Mouse (Mus musculus): ENCODE data around the gene Mcpt4.

DNA sequence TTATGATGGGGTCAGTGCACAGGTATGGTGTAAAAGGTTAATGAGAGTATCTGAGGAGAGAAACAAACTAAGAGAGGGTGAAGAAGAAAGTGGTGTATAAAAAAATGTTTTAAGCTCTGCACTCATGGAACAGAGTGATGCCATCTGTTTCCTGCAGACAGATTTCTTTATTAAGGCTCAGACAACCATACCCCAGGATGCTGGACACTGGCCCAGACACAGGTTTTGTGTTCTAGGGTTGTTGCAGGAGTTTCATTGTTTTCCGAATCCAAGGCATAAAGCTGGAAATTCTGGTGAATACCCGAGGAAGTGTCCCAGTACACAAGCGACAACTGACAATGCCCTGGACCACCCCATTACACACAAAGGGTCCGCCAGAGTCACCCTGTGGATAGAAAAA is 19.9 kb upstream of the Mcpt4 start:
- no peak for TF ChIP-seq CTCF (IDR thresholded peaks at IDR 0.05; ENCODE audit: insufficient read depth, low read depth, low read length)
- no peak for TF ChIP-seq POLR2A (IDR thresholded peaks at IDR 0.05; ENCODE audit: insufficient read depth, low read depth, low read length)
